Mouse (Mus musculus) limb, embryonic 15.5 days (tissue): ENCODE data around the gene Map1b. TPM values are rescaled to one million over a fixed set of nuclear protein-coding genes. Genes with fewer than 3 reads are reported as not detected.

Experiments
- polyA plus RNA-seq: library from polyadenylated mRNA; unstranded; fragments of >200 nt; fragmentation: Nextera tagmentation; extraction: Ambion mirVana; gene quantifications from 2 replicates; pipeline ENCODE4 v1.2.1, GENCODE M21; 2015

Map1b gene
- polyA plus RNA-seq, 1 experiment from 2014 or later, result 137 TPM

Other genes starting within 250 kb of the Map1b start
- 40.3 and 41.7 TPM in 2 replicates for gene Ptcd2, start 171.8 kb downstream of the Map1b start, polyA plus RNA-seq
- 50.2 and 52.0 TPM in 2 replicates for gene Mrps27, start 171.8 kb downstream of the Map1b start, polyA plus RNA-seq